Mouse (Mus musculus): ENCODE data around the gene Mtor.

The Mtor gene

GRCm38 (mm10) chr4:148490502-148490901, 42.1 kb downstream of the Mtor start:
- DNase-seq: no peak

DNA sequence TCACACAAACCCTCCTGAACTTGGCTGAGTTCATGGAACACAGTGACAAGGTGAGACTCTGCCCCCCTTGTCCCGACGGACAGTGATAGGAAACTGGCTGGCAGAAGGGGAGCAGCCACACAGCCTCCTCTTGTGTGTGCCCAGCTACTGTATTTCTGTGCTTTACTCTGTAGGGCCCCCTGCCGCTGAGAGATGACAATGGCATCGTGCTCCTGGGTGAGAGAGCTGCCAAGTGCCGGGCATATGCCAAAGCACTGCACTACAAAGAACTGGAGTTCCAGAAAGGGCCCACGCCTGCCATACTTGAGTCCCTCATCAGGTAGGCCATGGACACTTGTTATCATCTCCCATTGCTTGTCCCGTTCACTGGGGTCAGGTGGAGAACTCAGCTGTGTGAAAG, 43.0 kb downstream of the Mtor start:
- DNase-seq: no peak

DNA sequence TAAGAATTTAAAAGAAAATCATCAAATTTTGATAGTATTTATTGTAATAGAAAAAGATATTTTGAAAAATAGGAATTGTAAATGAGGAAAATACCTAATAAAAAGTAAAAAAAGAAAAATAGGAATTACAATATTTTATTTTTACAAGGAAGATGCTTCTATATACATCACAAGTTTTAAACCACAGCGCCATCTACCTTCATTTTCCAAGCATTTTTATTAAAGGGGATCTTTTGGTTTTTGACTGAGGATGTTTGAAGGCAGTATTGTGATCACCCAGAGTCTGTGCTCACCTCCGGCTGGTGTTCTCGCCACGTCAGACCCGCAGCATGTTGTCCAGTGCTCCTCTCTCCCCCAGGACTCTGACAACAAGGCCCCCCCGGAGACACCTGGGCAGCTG, 46.7 kb downstream of the Mtor start:
- no peak for DNase-seq

DNA sequence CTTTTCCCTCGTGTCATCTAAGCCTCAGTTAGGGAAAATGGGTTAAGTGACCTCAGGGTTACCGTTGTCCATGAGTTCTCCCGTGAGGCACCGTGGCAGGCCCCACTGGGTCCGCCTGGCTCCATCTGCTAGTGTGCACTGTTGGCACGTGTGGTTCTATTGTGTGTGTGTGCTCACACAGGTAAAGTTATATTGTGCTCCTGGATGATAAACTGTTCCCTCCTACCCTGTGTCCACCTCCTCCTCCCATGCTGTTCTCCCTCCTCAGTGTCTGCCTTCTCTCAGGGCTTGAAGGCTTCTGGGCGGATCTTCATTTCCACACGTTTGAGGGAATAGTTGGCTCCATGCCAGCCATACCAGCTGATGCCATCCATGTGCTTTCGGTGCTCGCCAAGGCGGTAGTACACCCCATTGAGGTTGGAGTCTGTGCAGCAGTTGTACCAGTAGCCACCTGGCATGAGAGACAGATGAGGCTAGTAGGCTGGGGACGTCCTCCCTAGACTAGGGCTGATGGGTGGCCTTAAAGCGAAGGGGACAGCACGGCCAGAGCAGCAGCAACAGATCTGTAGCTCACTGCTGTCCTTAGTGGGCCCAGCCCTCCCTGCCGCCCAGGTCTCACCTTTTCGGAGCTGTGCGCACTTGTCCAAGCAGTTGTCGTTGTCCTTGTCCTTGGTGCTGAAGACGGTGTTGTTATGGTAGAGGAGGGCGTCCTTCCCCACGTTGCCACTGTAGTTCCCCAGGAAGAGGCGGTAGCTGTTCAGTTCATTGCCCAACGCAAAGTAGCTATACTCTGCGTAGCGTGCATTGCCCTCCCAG, 47.7 kb downstream of the Mtor start:
- DNase-seq: no peak

- no peak for DNase-seq
These were observed 52.0 kb downstream of the Mtor start, which contains the start of gene Angptl7 for GRCm38 (mm10) chr4:148500410-148500867. Gene Angptl7 (minus strand): TSS chr4:148500460.

DNA sequence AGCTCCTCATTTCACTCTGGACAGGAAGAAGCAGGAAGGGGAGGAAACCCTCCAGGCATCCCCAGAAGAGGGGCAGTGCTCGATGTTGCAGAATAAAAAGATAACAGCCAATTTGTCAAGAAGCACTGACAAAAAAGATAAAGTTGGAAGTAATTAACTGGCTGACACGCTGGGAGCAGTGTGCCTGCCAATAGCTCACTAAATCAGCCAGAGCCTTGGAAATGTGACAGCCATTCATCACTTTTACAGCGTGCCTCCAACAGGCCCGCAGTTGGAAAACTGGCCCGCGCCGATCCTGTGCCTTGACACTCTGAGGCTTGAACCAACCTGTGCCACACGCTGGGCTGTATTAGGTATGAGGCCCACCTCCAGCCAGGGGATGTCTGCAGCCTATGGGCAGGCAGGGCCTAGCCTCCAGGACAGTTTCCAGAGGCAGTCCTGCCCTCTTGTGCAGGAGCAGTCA, 56.1 kb downstream of the Mtor start:
- DNase-seq: no peak

DNA sequence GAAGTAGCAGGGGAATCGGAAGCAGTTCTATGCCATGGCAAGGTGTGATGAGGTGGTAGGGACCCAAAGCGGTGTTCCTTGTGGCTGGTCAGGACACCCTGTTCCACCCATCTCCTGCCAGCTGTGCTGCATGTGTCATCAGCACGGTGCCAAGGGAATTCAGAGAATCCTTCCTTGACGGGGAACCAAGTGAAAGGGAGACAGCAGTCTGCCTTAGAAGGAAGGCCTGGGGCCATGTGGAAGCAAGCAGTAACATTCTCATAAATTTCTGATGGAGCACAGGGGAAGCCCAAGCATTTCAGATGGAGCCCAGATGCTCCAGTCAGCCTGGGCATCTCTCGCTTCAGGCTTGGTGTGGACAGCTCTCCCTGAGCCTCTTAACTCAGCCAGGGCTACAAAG, 59.2 kb downstream of the Mtor start:
- DNase-seq: no peak

DNA sequence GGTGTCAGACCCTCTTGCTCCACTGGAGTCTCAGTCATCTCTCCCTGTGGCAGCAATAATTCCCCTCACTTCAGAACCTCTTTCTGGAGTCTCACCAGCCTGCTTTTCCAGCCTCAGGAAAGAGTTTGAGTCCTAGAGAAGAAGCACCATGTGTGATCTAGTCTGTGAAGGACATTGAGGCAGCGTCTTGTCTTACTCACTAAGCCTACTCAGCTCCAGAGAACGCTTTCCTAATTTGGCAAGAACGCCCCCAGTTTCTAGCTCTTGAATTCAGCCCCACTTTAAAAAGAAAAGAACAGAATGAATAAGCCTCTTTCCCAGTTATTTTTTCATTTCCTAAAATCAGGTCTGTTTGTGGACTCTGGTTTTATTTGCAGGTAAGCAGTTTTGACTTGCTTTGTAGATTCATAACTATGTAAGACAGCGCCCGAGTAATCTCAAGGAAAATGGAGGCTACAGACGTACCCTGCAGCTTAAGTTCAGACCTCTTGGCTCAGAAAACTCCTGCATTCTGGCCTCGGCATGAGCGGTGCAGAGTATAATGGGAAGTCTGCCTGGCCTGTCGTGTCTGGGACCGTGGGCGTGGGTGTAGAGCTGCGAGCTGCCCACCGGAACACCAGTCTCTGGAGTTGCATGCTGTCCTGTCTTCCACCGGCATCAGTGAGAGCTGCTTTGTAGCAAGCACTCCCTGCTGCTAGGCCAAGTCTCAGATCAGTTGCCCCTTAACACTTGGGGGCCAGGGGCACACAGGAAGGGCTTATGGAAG, 59.9 kb downstream of the Mtor start:
- no peak for DNase-seq

DNA sequence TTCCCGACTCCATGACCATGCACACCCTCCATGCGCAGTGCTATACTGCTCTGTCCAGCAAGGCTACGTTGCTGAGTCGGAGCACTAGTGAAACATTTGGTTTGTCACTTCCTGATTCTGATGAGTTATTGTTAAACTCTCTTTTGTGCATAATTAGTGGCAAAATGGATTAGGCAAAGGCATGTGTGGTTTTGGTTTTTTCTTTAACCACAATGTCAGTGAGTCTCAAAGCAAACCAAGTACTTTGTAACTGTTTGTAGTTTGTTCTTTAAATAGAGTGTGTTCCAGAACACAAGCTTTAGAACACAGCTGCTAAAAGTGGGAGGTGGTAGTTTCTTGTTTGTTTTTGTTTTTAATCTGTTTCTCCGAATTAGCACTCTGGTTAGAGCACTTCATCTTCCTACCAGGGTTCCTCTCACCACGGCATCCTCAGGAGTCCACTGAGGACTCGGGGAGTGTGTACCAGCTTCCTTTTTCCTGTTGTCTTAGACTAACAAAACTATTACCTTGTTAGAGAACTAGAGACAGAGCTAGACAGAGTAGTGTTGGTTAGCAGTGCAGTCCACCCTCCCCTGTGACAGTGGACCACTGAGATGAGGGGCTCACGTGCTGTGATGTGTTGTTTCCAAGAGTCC, 61.2 kb downstream of the Mtor start:
- peak; percentile 7 for DNase-seq

DNA sequence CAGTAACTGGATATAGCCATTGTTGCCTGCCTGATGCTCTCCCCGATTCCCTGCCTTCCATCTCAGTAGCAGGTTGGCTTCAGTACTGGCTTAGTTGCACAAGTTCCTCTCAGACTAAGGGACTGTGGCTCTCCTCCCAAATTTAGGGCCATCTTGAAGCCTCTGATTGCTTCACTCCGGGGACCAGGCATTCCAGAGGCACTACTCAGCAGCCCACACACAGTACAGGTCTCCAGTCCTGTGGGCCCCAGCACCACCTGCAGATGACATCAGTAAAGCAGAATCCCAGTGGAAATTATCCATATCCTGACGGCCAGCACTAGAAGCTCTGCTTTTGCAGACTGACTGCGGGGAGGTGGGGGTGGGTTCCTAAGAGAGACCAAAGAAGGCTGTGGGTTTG, 62.3 kb downstream of the Mtor start:
- no peak for DNase-seq

DNA sequence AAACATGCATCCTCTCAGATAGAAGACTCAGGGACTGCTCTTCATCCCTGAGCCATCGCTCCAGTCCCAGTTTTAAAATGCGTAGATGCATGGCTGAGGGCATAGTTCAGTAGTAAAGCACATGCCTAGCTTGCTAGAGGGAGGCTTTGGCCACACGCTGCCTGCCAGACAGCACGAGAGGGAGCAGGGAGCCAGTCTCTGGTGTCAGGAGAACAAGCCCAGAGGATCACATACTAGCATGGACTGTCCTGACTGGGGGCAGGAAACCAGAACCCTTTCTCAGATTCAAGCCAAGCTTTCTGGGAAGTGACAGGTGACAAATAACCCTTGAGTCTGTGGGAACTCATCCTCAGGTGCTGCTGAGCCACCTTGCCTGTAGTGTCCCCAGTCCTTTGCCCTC, 62.9 kb downstream of the Mtor start:
- no peak for DNase-seq

DNA sequence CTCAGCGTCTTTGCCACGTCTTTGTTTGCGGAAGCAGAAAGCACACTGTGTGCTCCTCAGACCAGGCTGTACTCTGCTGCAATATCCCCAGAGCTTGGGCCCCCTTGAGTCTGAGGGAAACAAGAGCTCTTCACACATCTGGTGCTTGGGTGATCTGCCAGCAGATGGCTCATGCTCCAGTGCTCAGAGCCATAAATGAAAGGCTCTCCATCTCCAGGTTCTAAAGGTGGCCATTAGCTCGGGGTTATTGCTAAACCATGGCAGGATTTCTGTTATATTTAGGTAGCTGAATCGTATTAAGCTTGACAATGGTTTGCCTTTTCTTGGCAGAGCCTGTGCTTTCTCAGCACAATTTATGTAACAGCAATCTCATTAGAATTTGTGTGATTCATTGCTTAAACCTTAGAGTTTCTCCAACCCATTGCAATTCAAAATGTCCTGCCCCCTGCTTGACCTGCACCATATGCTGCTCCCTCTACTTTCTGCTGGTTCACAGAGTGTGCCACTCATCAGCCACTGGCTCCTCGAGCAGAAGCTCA, 64.7 kb downstream of the Mtor start:
- DNase-seq: no peak

DNA sequence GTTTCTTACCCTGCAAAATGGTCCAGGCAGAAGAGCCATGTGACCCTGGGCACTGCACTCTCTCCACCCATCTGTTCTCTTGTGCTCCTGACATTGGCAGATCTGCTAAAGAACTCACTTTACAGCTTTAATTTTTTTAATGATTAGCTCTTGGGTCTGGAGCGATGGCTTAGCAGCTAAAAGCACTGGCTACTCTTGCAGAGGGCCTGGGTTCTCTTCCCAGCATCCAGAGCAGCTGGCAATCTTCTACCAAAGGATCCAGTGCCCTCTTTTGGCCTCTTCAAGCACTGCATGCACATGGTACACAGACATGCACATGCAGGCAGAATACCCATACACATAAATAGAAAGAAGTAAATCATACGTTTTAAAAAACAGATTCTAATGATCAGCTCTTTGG, 66.9 kb downstream of the Mtor start:
- peak; percentile 14 for DNase-seq

- DNase-seq: no peak
These were observed 69.4 kb downstream of the Mtor start for GRCm38 (mm10) chr4:148517809-148518208.

DNA sequence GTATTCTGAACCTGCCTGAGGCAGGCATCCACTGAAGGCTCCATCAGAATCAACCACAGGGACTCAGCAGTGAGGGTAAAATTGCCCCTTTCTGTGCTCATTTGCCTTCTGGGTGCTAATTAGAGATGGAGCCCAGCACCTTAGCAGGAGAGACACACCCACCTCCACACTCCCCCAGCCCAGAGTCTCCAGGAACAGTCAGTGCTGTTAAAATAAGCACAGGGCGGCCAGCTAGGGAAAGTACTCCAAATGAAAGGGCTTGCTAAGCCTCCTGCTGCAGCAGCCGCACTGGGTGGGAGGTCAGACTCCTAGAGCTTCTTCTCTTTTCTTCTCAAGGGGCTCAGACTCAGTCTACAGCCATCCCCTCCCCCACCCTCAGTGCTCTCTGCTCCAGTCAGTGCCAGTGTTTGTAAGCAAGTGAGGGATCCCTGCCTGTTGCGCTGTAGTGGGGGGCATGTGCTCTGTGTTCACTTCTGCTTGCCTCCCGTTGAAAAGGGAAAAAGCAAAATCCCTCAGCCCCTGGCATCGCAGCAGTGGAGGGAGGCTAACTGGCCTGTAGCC, 69.9 kb downstream of the Mtor start:
- no peak for DNase-seq

- no peak for DNase-seq
These were observed 75.1 kb downstream of the Mtor start for GRCm38 (mm10) chr4:148523538-148523937.

DNA sequence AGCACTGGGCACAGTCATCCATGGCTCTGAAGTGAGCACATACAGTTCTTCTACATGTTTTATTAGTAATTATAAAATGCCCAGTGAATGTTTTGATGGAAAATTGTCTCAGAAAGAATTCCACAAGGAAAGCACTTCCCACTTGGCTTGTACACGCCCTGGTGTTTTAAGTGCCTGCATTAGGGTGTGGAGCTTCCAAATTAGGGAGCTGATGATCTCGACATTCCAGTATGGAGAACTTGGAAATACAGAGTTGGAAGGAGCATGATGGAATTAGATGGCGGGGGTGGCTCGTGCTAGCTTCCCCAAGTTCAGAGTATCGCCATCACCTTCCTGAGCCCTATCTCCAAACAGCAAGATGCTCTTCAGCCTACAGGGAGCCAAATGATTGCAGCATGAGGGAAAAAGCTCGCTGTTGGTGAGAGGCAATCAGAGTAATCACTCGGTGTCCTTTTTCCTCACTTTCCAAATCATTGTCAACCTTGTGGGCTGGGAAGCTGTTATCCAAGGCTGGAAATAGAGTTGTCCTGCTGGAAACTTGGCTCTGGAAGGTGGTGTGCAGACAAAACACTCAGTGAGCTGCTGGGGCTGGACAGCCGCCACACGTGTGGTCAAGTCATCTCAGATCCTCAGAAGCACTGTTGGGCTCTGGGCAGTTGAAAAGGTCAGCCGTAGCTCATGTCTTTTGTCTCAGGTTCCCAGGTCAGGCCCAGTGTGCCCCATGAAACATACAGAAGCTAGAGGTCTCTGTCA, 78.9 kb downstream of the Mtor start:
- no peak for DNase-seq

- no peak for DNase-seq
These were observed 81.9 kb downstream of the Mtor start for GRCm38 (mm10) chr4:148530351-148530750.

- no peak for DNase-seq
These were observed 82.4 kb downstream of the Mtor start for GRCm38 (mm10) chr4:148530778-148531177.

DNA sequence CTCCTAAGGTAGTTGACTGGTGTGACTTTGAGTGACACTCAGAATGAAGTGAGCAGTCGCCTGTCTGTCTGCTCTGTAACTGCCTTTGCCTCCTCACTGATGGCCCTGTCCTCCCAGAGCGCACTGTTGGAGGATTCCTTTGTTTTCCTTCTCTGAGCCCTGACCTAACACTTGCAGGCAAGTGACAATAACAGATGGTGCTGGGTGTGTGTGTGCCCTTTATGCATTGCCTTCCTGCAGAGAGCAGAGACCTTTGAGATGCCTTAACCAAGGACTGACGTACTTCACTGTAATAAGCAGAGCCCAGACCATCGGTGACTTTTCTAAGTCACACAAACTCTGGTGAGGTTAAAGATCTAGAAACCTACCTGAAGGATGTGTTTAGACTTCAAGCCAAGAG, 82.9 kb downstream of the Mtor start:
- no peak for DNase-seq

DNA sequence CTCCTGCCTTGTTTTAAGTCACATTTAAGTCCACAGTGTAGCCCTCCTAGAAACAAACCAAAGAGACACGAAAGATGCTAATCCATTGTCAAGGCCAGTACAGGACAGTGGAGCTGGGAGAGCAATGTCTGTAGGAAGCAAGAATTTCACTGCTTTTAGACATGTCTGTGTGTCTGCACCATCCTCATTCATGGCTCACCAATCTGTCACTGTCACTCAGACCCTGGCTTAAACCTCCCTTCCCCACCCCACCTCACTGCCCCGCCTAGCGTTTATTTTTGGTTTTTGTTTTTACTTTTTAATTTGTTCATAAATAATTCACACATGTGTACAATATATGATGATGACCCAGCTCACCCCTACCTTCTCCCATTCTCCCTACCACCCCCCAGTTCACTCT, 84.1 kb downstream of the Mtor start:
- DNase-seq: no peak

- DNase-seq: no peak
These were observed 85.4 kb downstream of the Mtor start for GRCm38 (mm10) chr4:148533613-148534328.
